Mouse (Mus musculus) heart, postnatal 25 days (tissue): ENCODE data around the gene Emc10. TPM values are rescaled to one million over a fixed set of nuclear protein-coding genes. Genes with fewer than 3 reads are reported as not detected.

Experiments
- DNase-seq: peaks from one replicate; pipeline ENCODE4 v3.0.0; 2022; ENCODE audit warnings: low spot score
- intact Hi-C: fragments of 180-260 bp; cut with DNase I; formaldehyde crosslinking; loops from one replicate; pipeline ENCODE4 v1.15.1; 2025
- microRNA-seq: library from miRNA; unstranded; fragments of <30 nt; microRNA quantifications from one replicate; pipeline ENCODE4 v1.2.0, GENCODE M21; 2022
- total RNA-seq, 2 experiments: library from RNA; stranded (reverse); gene quantifications; 2 replicates each; pipeline ENCODE4 v1.2.3; 2021

The Emc10 gene
- total RNA-seq, 2 experiments from 2014 or later: 96.9 to 99.6 TPM

DNA sequence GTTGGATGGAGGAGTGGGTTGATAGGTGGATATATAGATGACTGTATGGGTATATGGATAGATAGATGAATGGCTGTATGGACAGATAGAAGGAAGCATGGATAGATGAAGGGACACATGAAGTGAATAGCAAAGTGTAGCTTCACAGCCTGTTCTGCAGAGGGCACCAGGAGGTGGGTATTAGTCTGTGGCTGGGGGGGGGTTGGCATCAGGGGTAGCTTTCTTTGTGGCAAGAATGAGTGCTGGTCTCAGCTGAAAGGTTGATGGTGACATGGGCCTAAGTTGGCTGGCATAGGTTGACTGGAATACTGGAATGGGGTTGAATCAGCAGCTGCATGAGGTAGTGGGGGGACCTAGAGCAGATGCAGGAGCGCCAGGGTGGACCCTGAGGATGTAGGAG lies 55.1 kb downstream of the Emc10 start:
- intact Hi-C loops: no loop called here

DNA sequence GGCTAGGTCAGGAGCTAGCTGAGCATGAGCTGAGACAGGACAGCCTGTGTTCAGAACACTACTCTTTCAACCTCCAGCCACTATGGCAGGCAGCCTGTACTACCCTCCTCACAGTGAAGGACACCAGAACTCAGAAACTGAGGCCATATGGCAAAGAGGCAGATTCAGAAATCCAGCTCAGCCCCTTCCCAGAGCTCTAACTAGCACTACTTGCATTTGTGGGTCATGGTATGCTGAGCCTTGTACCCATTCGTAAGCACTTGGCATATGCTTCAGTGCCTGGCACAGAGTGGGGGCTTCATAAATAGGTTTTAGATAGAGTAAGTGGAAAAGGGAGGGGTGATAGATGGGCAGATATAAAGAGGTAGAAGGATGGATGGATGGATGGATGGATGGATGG lies 55.9 kb downstream of the Emc10 start:
- intact Hi-C loops: no loop called here
- no peak for DNase-seq

More for the DNA sequence above, 55.1 kb downstream of the Emc10 start:
- no peak for DNase-seq

Small RNA genes lying within 50 kb of the gene (microRNA-seq; reads per million reads assigned to microRNA genes)
- 4.7 reads per million, percentile 12 among the genes with 10 or more reads in this experiment for gene Mir7052
- not detected for gene Mir7053

Other genes starting within 250 kb of the Emc10 start
- under 1 TPM; 0.31 to 0.56 TPM for gene 1700028J19Rik, start 249.8 kb downstream of the Emc10 start, total RNA-seq
- 10 to 100 TPM; 14.1 to 14.5 TPM for gene 2410002F23Rik, start 249.8 kb downstream of the Emc10 start, total RNA-seq
- not detected for gene Acp4, start 239.2 kb downstream of the Emc10 start, total RNA-seq
- not detected for gene Gm15517, start 235.1 kb downstream of the Emc10 start, total RNA-seq
- gene Clec11a, start 189.6 kb downstream of the Emc10 start, total RNA-seq: 1 to 10 TPM in 1 of 2 experiments, under 1 TPM in 1; 0.87 to 1.0 TPM
- 1 to 10 TPM; 1.6 to 2.0 TPM for gene Shank1, start 186.3 kb downstream of the Emc10 start, total RNA-seq
- 1 to 10 TPM; 1.3 to 2.2 TPM for gene Syt3, start 112.4 kb downstream of the Emc10 start, total RNA-seq
- under 1 TPM; 0.28 to 0.62 TPM for gene 1700008O03Rik, start 110.7 kb downstream of the Emc10 start, total RNA-seq
- gene Lrrc4b, start 67.5 kb downstream of the Emc10 start, total RNA-seq: 10 to 100 TPM; 27.9 to 32.7 TPM
- 1 to 10 TPM in 1 of 2 experiments, under 1 TPM in 1; 0.70 to 1.3 TPM for gene Aspdh, start 31.1 kb downstream of the Emc10 start, total RNA-seq
- gene Josd2, start 28.5 kb downstream of the Emc10 start, total RNA-seq: 100 to 1,000 TPM; 158 to 161 TPM
- gene Fam71e1, start 52 bp upstream of the Emc10 start, total RNA-seq: 1 to 10 TPM; 3.7 to 4.0 TPM
- gene Mybpc2, start 28.1 kb upstream of the Emc10 start, total RNA-seq: 10 to 100 TPM; 16.0 to 22.8 TPM
- gene Spib, start 35.5 kb upstream of the Emc10 start, total RNA-seq: under 1 TPM; 0.18 to 0.53 TPM
- gene Pold1, start 52.3 kb upstream of the Emc10 start, total RNA-seq: 10 to 100 TPM; 12.5 to 12.8 TPM
- gene Nr1h2, start 57.4 kb upstream of the Emc10 start, total RNA-seq: 10 to 100 TPM; 40.7 to 48.4 TPM
- gene Napsa, start 75.9 kb upstream of the Emc10 start, total RNA-seq: under 1 TPM; 0.31 to 0.64 TPM
- 1 to 10 TPM; 1.9 to 2.3 TPM for gene Kcnc3, start 94.1 kb upstream of the Emc10 start, total RNA-seq
- gene Myh14, start 174.3 kb upstream of the Emc10 start, total RNA-seq: 10 to 100 TPM; 72.2 to 80.8 TPM
- gene Izumo2, start 212.2 kb upstream of the Emc10 start, total RNA-seq: not detected